12 mouse cellular contexts compared by ENCODE assay signal in the genomic region with DNA sequence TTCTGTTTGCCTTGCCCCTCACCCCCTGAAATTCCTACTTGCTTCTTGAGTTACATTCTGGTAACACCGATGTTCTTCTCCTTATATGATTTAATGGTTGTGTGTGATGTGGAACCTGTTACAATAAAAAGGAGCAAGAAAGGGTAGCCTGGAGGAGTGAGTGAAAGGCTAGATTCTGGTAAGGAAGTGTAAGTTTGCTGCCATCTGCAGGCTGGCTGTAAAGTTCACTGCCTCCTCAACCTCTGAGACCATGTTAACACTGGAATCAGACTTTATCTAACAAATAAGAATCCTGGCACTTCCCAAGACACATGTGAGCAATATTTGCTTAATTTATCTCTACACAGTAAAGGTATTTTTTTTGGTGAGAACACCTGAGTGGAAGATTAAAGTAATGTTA.
DNase-seq lines count a peak whose midpoint lies in the region; ATAC-seq and TF ChIP-seq lines count a peak whose summit lies in the region.
"Had no signal": no experiment of that assay in that cellular context is flagged by ENCODE, and none has a peak within 500 bp of the region (broad histone marks: within the 10 kb centered on the region; RNA-seq: fewer than 3 reads in every experiment).

No protein-coding gene starts in this region.

- no peak overlapping the region for H3K4me3 ChIP-seq in hindbrain, embryonic 11.5 days (ENCODE audit: low read depth, low read length)
- H3K4me3 ChIP-seq in hindbrain, embryonic 12.5 days: no peak overlapping the region
- no peak overlapping the region for H3K4me3 ChIP-seq in midbrain, postnatal 0 days (ENCODE audit: low read depth, low read length)
- H3K4me3 ChIP-seq in midbrain, embryonic 10.5 days: no peak overlapping the region
- no peak overlapping the region for H3K4me3 ChIP-seq in embryonic facial prominence, embryonic 11.5 days (ENCODE audit: low read depth, low read length)
- H3K4me3 ChIP-seq in stomach, postnatal 0 days (ENCODE audit: low read depth, low read length): no peak overlapping the region
- H3K4me3 ChIP-seq: hindbrain, embryonic 13.5 days; myocyte had no signal

- DNase-seq in hindbrain, embryonic 11.5 days (ENCODE audit: low spot score): peak; percentile 8
- peak; percentile 23 for DNase-seq in midbrain, postnatal 0 days (ENCODE audit: low spot score)
- no peak for DNase-seq in midbrain, embryonic 10.5 days (ENCODE audit: low spot score)
- DNase-seq in embryonic facial prominence, embryonic 11.5 days (ENCODE audit: low spot score): peak; percentile 47
- no peak for DNase-seq in stomach, postnatal 0 days (ENCODE audit: low spot score)
- DNase-seq in adipocyte (ENCODE audit: low spot score): no peak
- DNase-seq: cerebellum, postnatal 36 days; heart, adult 11 months; lung, postnatal 36 days had no signal

- no peaks in the 10 kb centered on the region for H3K9me3 ChIP-seq in hindbrain, embryonic 11.5 days (ENCODE audit: control insufficient read depth, low read length)
- no peaks in the 10 kb centered on the region for H3K9me3 ChIP-seq in hindbrain, embryonic 12.5 days (replicated peaks)
- H3K9me3 ChIP-seq in midbrain, postnatal 0 days (ENCODE audit: low read length): no peaks in the 10 kb centered on the region
- H3K9me3 ChIP-seq in midbrain, embryonic 10.5 days (replicated peaks): no peaks in the 10 kb centered on the region
- no peaks in the 10 kb centered on the region for H3K9me3 ChIP-seq in embryonic facial prominence, embryonic 11.5 days (replicated peaks; ENCODE audit: control insufficient read depth, low read length)
- H3K9me3 ChIP-seq in stomach, postnatal 0 days (ENCODE audit: control insufficient read depth, low read length): no peaks in the 10 kb centered on the region
- H3K9me3 ChIP-seq: hindbrain, embryonic 13.5 days had no signal

- no peak overlapping the region for H3K27ac ChIP-seq in hindbrain, embryonic 11.5 days (ENCODE audit: low read depth, low read length)
- H3K27ac ChIP-seq in hindbrain, embryonic 12.5 days: no peak overlapping the region
- no peak overlapping the region for H3K27ac ChIP-seq in midbrain, postnatal 0 days (ENCODE audit: low read depth, low read length)
- no peak overlapping the region for H3K27ac ChIP-seq in midbrain, embryonic 10.5 days (replicated peaks)
- H3K27ac ChIP-seq in embryonic facial prominence, embryonic 11.5 days (replicated peaks; ENCODE audit: low read depth, low read length): no peak overlapping the region
- H3K27ac ChIP-seq in stomach, postnatal 0 days (replicated peaks): no peak overlapping the region
- H3K27ac ChIP-seq: hindbrain, embryonic 13.5 days had no signal

- H3K4me2 ChIP-seq in hindbrain, embryonic 11.5 days (replicated peaks; ENCODE audit: low read depth, low read length): no peak overlapping the region
- no peak overlapping the region for H3K4me2 ChIP-seq in hindbrain, embryonic 12.5 days (replicated peaks)
- H3K4me2 ChIP-seq in midbrain, postnatal 0 days (ENCODE audit: low read depth, low read length, poor library complexity, severe bottlenecking): no peak overlapping the region
- H3K4me2 ChIP-seq in embryonic facial prominence, embryonic 11.5 days (ENCODE audit: low read depth, low read length): no peak overlapping the region
- no peak overlapping the region for H3K4me2 ChIP-seq in stomach, postnatal 0 days (replicated peaks; ENCODE audit: low read depth)
- H3K4me2 ChIP-seq: hindbrain, embryonic 13.5 days had no signal

- no peak for TF ChIP-seq EP300 in stomach, postnatal 0 days (optimal IDR thresholded peaks at IDR 0.05)

- no peak overlapping the region for H3K9ac ChIP-seq in hindbrain, embryonic 11.5 days (ENCODE audit: low read depth, low read length)
- no peak overlapping the region for H3K9ac ChIP-seq in hindbrain, embryonic 12.5 days
- no peak overlapping the region for H3K9ac ChIP-seq in midbrain, postnatal 0 days (replicated peaks; ENCODE audit: low read length, poor library complexity, severe bottlenecking)
- H3K9ac ChIP-seq in embryonic facial prominence, embryonic 11.5 days (replicated peaks; ENCODE audit: low read length): no peak overlapping the region
- no peak overlapping the region for H3K9ac ChIP-seq in stomach, postnatal 0 days (ENCODE audit: low read length)
- H3K9ac ChIP-seq: hindbrain, embryonic 13.5 days had no signal

- H3K36me3 ChIP-seq in hindbrain, embryonic 11.5 days (ENCODE audit: control insufficient read depth, insufficient read depth, low read length): no peaks in the 10 kb centered on the region
- H3K36me3 ChIP-seq in hindbrain, embryonic 12.5 days: no peaks in the 10 kb centered on the region
- H3K36me3 ChIP-seq in midbrain, postnatal 0 days (ENCODE audit: insufficient read depth, low read length): no peaks in the 10 kb centered on the region
- no peaks in the 10 kb centered on the region for H3K36me3 ChIP-seq in midbrain, embryonic 10.5 days
- H3K36me3 ChIP-seq in embryonic facial prominence, embryonic 11.5 days (replicated peaks; ENCODE audit: control insufficient read depth, insufficient read depth, low read depth, low read length): no peaks in the 10 kb centered on the region
- no peaks in the 10 kb centered on the region for H3K36me3 ChIP-seq in stomach, postnatal 0 days (ENCODE audit: control insufficient read depth, insufficient read depth, low read length)
- H3K36me3 ChIP-seq: hindbrain, embryonic 13.5 days had no signal

- WGBS in hindbrain, embryonic 11.5 days: 76% methylated on average over 1 of the region's 1 CpGs
- 68% methylated on average over 1 of the region's 1 CpGs for WGBS in hindbrain, embryonic 12.5 days
- 73% methylated on average over 1 of the region's 1 CpGs for WGBS in midbrain, postnatal 0 days
- WGBS in midbrain, embryonic 10.5 days: 84% methylated on average over 1 of the region's 1 CpGs
- whole genome bisulfite sequencing in embryonic facial prominence, embryonic 11.5 days: 59% methylated on average over 1 of the region's 1 CpGs
- WGBS in stomach, postnatal 0 days: 52% methylated on average over 1 of the region's 1 CpGs

- no peaks in the 10 kb centered on the region for H3K4me1 ChIP-seq in hindbrain, embryonic 11.5 days (replicated peaks; ENCODE audit: control insufficient read depth, insufficient read depth, low read length)
- H3K4me1 ChIP-seq in hindbrain, embryonic 12.5 days: no peaks in the 10 kb centered on the region
- H3K4me1 ChIP-seq in midbrain, postnatal 0 days (ENCODE audit: insufficient read depth, low read length): no peaks in the 10 kb centered on the region
- H3K4me1 ChIP-seq in midbrain, embryonic 10.5 days: no peaks in the 10 kb centered on the region
- no peaks in the 10 kb centered on the region for H3K4me1 ChIP-seq in embryonic facial prominence, embryonic 11.5 days (ENCODE audit: control insufficient read depth, insufficient read depth, low read length)
- H3K4me1 ChIP-seq in stomach, postnatal 0 days (replicated peaks; ENCODE audit: control insufficient read depth, insufficient read depth): no peaks in the 10 kb centered on the region
- H3K4me1 ChIP-seq: hindbrain, embryonic 13.5 days had no signal

- peak; percentile 52 for TF ChIP-seq CTCF in midbrain, postnatal 0 days (IDR thresholded peaks at IDR 0.05)
- peak; percentile 49 for TF ChIP-seq CTCF in stomach, postnatal 0 days (IDR thresholded peaks at IDR 0.05; ENCODE audit: low read depth)

- 0 out of 2 replicates have a peak, but pooled peaks have one; percentile 30 for ATAC-seq in hindbrain, embryonic 11.5 days (ENCODE audit: low FRiP score)
- no peak for ATAC-seq in hindbrain, embryonic 12.5 days (ENCODE audit: low FRiP score)
- ATAC-seq in midbrain, postnatal 0 days (ENCODE audit: low FRiP score): no peak
- no peak for ATAC-seq in embryonic facial prominence, embryonic 11.5 days (replicated peaks; ENCODE audit: insufficient number of reproducible peaks, low FRiP score, low TSS enrichment, low read depth)
- ATAC-seq in stomach, postnatal 0 days (ENCODE audit: low FRiP score, low TSS enrichment): no peak

- no peaks in the 10 kb centered on the region for H3K27me3 ChIP-seq in hindbrain, embryonic 11.5 days (ENCODE audit: control insufficient read depth, insufficient read depth, low read length)
- H3K27me3 ChIP-seq in hindbrain, embryonic 12.5 days: no peaks in the 10 kb centered on the region
- no peaks in the 10 kb centered on the region for H3K27me3 ChIP-seq in midbrain, postnatal 0 days (ENCODE audit: insufficient read depth, low read length)
- H3K27me3 ChIP-seq in midbrain, embryonic 10.5 days (ENCODE audit: low read depth, poor library complexity, severe bottlenecking): no peaks in the 10 kb centered on the region
- no peaks in the 10 kb centered on the region for H3K27me3 ChIP-seq in embryonic facial prominence, embryonic 11.5 days (ENCODE audit: control insufficient read depth, insufficient read depth, low read length)
- H3K27me3 ChIP-seq in stomach, postnatal 0 days (ENCODE audit: control insufficient read depth, insufficient read depth, low read length): no peaks in the 10 kb centered on the region
- H3K27me3 ChIP-seq: hindbrain, embryonic 13.5 days had no signal

Comparison
In these comparisons a context has a peak if more than half of its experiments do, and no peak if none do; other contexts are left out.
1. DNase-seq: peak in hindbrain, embryonic 11.5 days (single experiment), midbrain, postnatal 0 days (single experiment) and embryonic facial prominence, embryonic 11.5 days (single experiment); none in midbrain, embryonic 10.5 days (single experiment), stomach, postnatal 0 days (single experiment) and adipocyte (single experiment).